Mouse (Mus musculus) heart, embryonic 11.5 days (tissue): ENCODE data around the gene Swap70. TPM values are rescaled to one million over a fixed set of nuclear protein-coding genes. Genes with fewer than 3 reads are reported as not detected.

Experiments used
- ATAC-seq: fragments of 200-750 bp; cut with Nextera tagmentation; replicated peaks from 2 replicates; pipeline ENCODE4 v1.8.0; 2017; ENCODE audit warnings: moderate library complexity; ENCODE audit not compliant: insufficient number of reproducible peaks, low FRiP score, low TSS enrichment
- H3K27ac ChIP-seq: fragments of 300-500 bp; sonication (generic); 2 replicates; pipeline ENCODE4 v1.5.1; 2014; ENCODE audit warnings: mild to moderate bottlenecking, low read depth, low read length
- H3K27me3 ChIP-seq: fragments of 300-500 bp; sonication (generic); 2 replicates; pipeline ENCODE4 v1.6.1; 2014; ENCODE audit warnings: mild to moderate bottlenecking, low read length, mixed read lengths; ENCODE audit not compliant: control insufficient read depth, insufficient read depth
- H3K36me3 ChIP-seq: fragments of 300-500 bp; sonication (generic); 2 replicates; pipeline ENCODE4 v1.6.1; 2014; ENCODE audit warnings: mild to moderate bottlenecking, low read length, moderate library complexity, mixed read lengths; ENCODE audit not compliant: control insufficient read depth, insufficient read depth
- H3K4me1 ChIP-seq: fragments of 300-500 bp; sonication (generic); 2 replicates; pipeline ENCODE4 v1.6.1; 2014; ENCODE audit warnings: low read length; ENCODE audit not compliant: control insufficient read depth, insufficient read depth
- H3K4me2 ChIP-seq: fragments of 300-500 bp; sonication (generic); 2 replicates; pipeline ENCODE4 v1.6.1; 2014; ENCODE audit warnings: mild to moderate bottlenecking, moderate library complexity
- H3K4me3 ChIP-seq: fragments of 300-500 bp; sonication (generic); 2 replicates; pipeline ENCODE4 v1.5.1; 2014; ENCODE audit warnings: low read depth, low read length
- H3K9ac ChIP-seq: fragments of 300-500 bp; sonication (generic); 2 replicates; pipeline ENCODE4 v1.6.1; 2014; ENCODE audit warnings: mild to moderate bottlenecking, low read depth, low read length, moderate library complexity
- H3K9me3 ChIP-seq: fragments of 300-500 bp; sonication (generic); replicated peaks from 2 replicates; pipeline ENCODE4 v1.6.1; 2016; ENCODE audit warnings: low read length; ENCODE audit not compliant: control insufficient read depth
- WGBS: fragments of 180-500 bp; shearing (Covaris S2); extraction: QIAGEN DNeasy Blood & Tissue Kit; methylation state at CpG from one replicate; pipeline ENCODE4 v1.1.7; 2014; ENCODE audit not compliant: insufficient replicate concordance; 5-methylcytosine and 5-hydroxymethylcytosine counted together
- polyA plus RNA-seq: library from polyadenylated mRNA; unstranded; fragments of >200 nt; fragmentation: Nextera tagmentation; extraction: Ambion mirVana; gene quantifications from 2 replicates; pipeline ENCODE4 v1.2.1, GENCODE M21; 2014

The Swap70 gene
- polyA plus RNA-seq, 1 experiment from 2014 or later, result 14.4 TPM

DNA sequence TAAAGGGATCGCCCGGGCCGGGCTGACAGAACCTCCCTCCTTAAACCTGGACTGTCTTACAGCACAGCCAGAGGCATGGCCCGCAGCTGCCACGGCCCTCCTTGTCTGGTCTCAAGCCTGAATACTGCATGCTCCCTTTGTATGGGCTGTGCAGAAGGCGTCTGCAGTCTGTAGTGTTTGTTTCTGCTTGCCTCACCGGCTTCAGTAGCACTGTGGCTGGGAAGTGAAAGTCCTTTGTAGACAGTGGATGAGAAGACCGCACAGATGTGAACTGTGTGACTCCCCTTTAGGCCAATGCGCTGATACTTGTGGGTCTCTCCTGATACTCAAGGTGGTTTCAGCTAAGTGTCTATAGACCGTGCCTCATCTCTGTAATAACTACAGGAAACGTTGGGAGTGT lies 61.3 kb downstream of the Swap70 start:
- peaks cover 7% of the 10 kb centered on the region for H3K27me3 ChIP-seq
- no peak for ATAC-seq
- H3K9me3 ChIP-seq, result no peaks in the 10 kb centered on the region
- H3K4me3 ChIP-seq, result no peak overlapping the region
- WGBS, result 82% methylated on average over 11 of the region's 11 CpGs
- peaks cover 22% of the 10 kb centered on the region for H3K36me3 ChIP-seq
- H3K27ac ChIP-seq, result no peak overlapping the region
- H3K4me1 ChIP-seq, result peaks cover 8% of the 10 kb centered on the region
- H3K9ac ChIP-seq, result no peak overlapping the region
- no peak overlapping the region for H3K4me2 ChIP-seq

DNA sequence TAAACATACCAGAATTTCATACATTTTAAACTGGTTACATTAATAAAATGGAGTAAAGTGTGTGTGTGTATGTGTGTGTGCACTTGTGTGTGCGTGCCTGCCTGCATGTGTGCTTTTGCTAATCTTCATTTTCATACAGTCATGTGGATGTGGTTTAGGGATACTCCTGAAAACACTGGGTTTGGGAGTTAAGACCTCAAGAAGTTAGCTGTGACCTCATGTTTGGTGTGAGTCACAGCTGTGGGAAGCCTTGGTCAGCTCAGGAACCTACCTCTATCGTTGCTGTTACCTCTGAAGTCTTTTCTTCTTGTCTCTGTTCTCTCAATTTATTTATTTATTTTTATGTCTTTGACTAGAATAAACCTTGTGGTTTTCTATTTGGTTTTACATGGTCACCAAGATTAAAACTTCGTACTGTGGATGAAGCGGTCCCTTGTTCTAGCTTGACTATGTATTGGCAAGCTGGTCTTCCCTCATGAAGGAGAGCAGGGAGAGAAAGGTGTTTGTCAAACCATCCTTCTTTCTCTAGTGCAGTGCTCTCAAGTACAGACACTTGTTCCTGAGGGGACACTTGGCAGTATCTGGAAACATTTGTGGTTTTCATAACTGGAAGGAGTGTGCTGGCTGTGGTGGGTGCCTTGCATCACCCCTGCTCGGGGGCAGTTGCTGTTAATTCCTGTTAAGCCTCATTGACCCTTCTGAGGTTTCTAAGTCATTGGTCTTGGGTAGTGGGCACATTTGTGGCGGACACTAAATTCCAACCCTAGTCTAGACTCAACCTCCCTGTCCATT lies 62.2 kb downstream of the Swap70 start:
- Histone ChIP-seq H3K4me1 (peaks cover 17% of the 10 kb centered on the region), H3K36me3 (peaks cover 22% of the 10 kb centered on the region), H3K27ac (no peak overlapping the region), H3K27me3 (peaks cover 2% of the 10 kb centered on the region; the same call in 1 of the 2 replicates), H3K9ac (no peak overlapping the region), H3K9me3 (no peaks in the 10 kb centered on the region), H3K4me3 (no peak overlapping the region), H3K4me2 (no peak overlapping the region)
- no peak for ATAC-seq
- 85% methylated on average over 6 of the region's 6 CpGs for WGBS

DNA sequence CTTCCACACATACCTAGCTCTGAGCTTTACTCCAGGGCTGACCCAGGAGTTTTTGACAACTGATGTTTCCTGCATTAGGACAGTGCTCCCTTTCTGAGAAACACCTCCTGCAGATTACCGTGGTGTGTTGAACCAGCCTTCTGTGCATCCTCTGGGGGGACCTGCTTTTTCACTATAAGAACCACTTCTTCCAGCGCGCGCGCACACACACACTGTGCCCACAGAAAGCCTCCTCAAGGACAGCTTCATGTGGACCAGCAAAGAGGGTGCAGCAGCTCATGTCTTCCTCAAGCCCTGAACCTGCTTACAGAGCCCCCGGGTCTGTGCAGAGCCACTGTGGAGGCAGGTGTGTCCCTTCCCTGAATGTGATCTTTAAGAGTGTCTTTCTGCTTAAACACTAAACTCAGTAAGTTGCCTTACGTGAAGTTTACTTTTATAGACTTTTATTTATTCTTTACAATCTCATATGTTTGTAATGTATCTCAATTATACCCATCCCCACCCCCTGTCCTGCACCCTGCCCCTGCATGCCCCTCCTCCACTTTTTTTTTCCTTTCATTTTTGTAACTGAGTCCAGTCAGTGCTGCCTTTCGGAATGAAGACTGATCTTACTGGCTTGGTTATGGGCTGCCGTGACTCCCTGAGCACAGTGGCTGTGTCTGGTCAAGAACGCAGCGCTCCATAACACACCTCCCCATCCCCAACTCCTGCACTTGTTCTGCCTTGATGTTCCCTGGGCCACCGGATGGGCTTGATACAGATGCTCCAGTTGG lies 63.8 kb downstream of the Swap70 start:
- H3K4me3 ChIP-seq, result no peak overlapping the region
- no peak overlapping the region for H3K27ac ChIP-seq
- ATAC-seq, result no peak
- H3K4me1 ChIP-seq, result peaks cover 25% of the 10 kb centered on the region
- H3K36me3 ChIP-seq, result peaks cover 9% of the 10 kb centered on the region; the same call in 1 of the 2 replicates
- no peak overlapping the region for H3K9ac ChIP-seq
- no peaks in the 10 kb centered on the region for H3K9me3 ChIP-seq
- WGBS, result 82% methylated on average over 12 of the region's 12 CpGs
- 0 out of 2 replicates have a peak, but pooled peaks cover 2% of the 10 kb centered on the region for H3K27me3 ChIP-seq
- H3K4me2 ChIP-seq, result no peak overlapping the region

DNA sequence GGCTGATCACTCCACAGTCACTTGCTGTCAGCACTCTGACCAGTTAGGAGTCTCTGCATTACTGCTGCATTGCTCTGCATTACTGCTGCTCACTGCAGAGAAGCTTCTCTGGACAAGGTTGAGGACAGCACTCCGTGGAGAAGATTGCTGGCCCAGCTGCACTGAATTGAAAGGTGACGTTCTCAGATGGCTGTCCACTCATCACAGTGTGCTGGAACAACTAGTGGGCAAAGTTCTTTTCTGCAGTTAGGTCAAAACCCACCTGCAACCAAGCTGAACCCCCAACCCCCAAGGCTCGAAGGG lies 64.3 kb downstream of the Swap70 start:
- H3K4me2 ChIP-seq, result no peak overlapping the region
- WGBS, result 65% methylated on average over 3 of the region's 3 CpGs

DNA sequence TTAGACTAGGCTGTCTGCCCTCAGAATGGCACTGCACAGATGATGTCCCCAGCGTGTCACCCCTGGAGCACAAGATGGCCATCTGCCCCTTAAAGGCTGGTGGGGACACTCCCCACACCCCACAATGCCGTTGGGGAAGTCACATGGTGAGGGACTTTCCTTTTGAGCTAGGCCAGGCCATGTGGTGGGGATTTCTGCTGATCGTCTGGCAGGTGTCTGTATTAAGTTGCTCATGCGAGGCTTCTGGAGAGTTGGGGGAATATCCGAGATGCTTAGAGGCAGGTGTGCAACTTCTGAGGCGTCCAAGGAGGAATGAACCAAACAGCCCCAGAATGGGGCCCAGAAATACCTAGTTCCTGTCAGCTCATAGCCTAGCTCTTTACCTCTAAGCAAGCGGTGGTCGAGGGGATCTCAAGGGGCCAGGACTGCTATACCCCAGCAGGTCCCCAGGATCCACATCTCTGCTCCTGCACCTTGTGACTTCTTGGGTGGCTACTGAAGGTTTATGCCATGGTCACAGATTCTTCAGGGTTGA lies 64.8 kb downstream of the Swap70 start:
- H3K9me3 ChIP-seq, result no peaks in the 10 kb centered on the region
- no peak overlapping the region for H3K9ac ChIP-seq
- no peak overlapping the region for H3K4me2 ChIP-seq
- no peak for ATAC-seq
- 0 out of 2 replicates have a peak, but pooled peaks cover 2% of the 10 kb centered on the region for H3K27me3 ChIP-seq
- no peak overlapping the region for H3K27ac ChIP-seq
- H3K4me1 ChIP-seq, result peaks cover 25% of the 10 kb centered on the region
- peaks cover 5% of the 10 kb centered on the region; the same call in 1 of the 2 replicates for H3K36me3 ChIP-seq
- no peak overlapping the region for H3K4me3 ChIP-seq
- WGBS, result 75% methylated on average over 8 of the region's 8 CpGs

More for the DNA sequence above, 64.3 kb downstream of the Swap70 start:
- H3K27me3 ChIP-seq, result 0 out of 2 replicates have a peak, but pooled peaks cover 2% of the 10 kb centered on the region
- H3K27ac ChIP-seq, result no peak overlapping the region
- H3K36me3 ChIP-seq, result peaks cover 6% of the 10 kb centered on the region; the same call in 1 of the 2 replicates
- H3K9ac ChIP-seq, result no peak overlapping the region
- no peak for ATAC-seq
- H3K4me1 ChIP-seq, result peaks cover 25% of the 10 kb centered on the region
- H3K4me3 ChIP-seq, result no peak overlapping the region
- no peaks in the 10 kb centered on the region for H3K9me3 ChIP-seq

DNA sequence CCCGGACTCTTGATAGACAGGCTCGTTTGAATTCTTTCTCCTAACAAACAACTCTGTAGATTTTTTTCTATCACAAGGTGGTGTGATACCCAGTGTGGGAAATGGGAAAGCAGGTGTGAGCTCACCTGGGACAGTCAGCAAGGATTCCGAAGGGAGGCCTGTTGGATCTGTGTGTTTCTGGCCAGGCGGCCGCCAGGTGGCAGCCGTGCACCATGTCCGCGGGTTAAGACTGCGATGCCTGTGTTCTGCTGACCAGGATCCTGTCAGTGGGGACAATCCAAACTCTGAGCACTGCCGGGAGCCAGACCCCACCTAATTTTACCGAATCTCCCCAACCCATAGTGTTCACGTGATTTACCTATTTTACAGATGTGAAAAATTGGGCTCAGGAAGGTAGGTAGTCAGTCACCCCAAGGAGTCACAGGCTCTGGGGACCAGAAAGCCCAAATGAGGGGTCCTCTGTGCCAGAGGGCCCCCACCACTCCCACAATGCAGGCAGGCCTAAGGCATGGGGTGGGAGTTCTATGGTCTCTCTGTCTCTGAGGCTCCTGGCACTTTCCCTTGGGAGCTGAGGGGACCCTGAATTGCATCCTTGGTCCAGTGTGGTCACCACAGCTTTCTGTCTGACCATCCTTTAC lies 65.4 kb downstream of the Swap70 start:
- 7% methylated on average over 12 of the region's 12 CpGs for WGBS
- Histone ChIP-seq H3K4me3 (no peak overlapping the region), H3K27me3 (0 out of 2 replicates have a peak, but pooled peaks cover 2% of the 10 kb centered on the region), H3K4me1 (peaks cover 25% of the 10 kb centered on the region), H3K4me2 (0 out of 2 replicates have a peak overlapping the region, but pooled peaks have one; percentile 14), H3K9ac (no peak overlapping the region), H3K9me3 (no peaks in the 10 kb centered on the region), H3K27ac (peak overlapping the region; percentile 78), H3K36me3 (no peaks in the 10 kb centered on the region)
- peak; percentile 62 for ATAC-seq

DNA sequence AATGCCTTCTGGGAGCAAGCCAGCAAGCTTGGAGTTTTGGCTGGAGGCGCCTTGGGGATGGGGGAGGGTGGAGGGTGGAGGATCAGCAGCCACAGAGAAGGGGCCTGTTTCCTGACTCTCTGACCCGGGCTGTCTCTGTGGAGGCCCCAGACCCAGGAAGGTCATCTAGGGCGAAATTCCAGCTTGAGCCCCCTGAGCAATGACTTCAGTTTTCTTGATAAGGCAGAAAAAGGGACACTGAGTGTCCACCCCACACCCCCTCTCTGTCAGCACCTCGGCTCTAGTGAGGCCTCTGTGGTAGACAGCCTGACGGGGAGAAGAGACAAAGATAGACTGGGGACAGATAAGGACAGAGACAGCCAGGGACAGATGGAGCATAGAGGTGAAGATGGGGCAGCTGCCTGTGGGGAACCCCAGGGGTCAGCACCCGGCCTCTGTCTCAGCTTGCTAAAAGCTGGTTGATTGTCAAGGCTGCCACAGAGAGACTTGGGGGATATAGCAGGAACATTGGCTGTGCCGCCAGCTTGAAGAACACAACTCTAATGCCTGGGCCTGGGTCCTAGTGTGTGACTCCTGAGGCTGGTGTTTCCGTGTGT lies 66.1 kb downstream of the Swap70 start:
- H3K4me1 ChIP-seq, result peaks cover 25% of the 10 kb centered on the region

DNA sequence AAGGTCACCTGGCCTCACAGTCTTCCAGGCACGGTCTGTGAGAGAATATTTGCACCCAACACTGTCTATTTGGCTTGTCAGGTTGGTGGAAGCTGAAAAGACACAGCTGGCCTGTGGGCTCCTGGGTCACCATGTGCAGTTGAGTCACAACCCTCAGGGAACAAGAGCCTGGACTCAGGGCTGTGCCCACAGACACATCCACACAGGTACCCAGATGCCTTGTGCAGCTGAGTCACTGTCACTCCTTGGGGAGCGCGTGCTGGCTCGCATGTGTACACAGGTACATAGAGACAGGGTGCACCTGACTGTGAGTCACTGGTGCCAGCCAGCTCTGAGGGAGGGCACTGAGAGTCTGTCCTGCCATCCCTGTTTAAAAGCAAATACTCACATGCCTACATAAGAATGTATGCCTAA lies 66.7 kb downstream of the Swap70 start:
- Histone ChIP-seq H3K36me3 (no peaks in the 10 kb centered on the region), H3K4me3 (no peak overlapping the region), H3K4me2 (no peak overlapping the region), H3K27ac (peak overlapping the region; percentile 78), H3K27me3 (no peaks in the 10 kb centered on the region), H3K9ac (no peak overlapping the region), H3K4me1 (peaks cover 25% of the 10 kb centered on the region), H3K9me3 (no peaks in the 10 kb centered on the region; the same call in 1 of the 2 replicates)
- ATAC-seq, result no peak
- WGBS, result 71% methylated on average over 4 of the region's 4 CpGs

More for the DNA sequence above, 66.1 kb downstream of the Swap70 start:
- Histone ChIP-seq H3K27ac (peak overlapping the region; percentile 78), H3K9me3 (no peaks in the 10 kb centered on the region), H3K4me2 (0 out of 2 replicates have a peak overlapping the region, but pooled peaks have one; percentile 14), H3K36me3 (no peaks in the 10 kb centered on the region), H3K9ac (no peak overlapping the region), H3K27me3 (0 out of 2 replicates have a peak, but pooled peaks cover 2% of the 10 kb centered on the region), H3K4me3 (no peak overlapping the region)
- 14% methylated on average over 8 of the region's 8 CpGs for WGBS
- ATAC-seq, result no peak
